Mouse (Mus musculus): ENCODE results near the gene 4930558K02Rik.

The 4930558K02Rik gene

DNA sequence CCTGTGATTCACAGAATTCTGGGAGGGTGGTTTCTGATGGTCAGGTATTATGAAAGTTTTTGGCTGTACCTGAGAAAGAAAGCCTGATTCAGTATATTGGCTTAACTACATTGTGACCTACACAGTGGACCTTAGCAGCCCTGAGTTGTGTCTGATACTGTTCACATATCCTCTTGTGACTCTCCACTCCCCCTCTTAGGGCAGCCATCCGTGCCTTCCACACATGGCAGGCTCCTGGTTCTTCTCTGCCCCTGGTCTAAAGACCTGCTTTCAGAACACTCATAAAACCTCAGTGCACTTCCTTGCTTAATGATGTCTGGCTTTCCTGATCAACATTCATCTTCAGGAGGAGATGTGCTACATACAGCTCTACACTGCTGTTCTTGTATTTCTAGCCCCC is 26.8 kb downstream of the 4930558K02Rik start:
- DNase-seq (ENCODE audit: low read depth, low spot score) = no peak

DNA sequence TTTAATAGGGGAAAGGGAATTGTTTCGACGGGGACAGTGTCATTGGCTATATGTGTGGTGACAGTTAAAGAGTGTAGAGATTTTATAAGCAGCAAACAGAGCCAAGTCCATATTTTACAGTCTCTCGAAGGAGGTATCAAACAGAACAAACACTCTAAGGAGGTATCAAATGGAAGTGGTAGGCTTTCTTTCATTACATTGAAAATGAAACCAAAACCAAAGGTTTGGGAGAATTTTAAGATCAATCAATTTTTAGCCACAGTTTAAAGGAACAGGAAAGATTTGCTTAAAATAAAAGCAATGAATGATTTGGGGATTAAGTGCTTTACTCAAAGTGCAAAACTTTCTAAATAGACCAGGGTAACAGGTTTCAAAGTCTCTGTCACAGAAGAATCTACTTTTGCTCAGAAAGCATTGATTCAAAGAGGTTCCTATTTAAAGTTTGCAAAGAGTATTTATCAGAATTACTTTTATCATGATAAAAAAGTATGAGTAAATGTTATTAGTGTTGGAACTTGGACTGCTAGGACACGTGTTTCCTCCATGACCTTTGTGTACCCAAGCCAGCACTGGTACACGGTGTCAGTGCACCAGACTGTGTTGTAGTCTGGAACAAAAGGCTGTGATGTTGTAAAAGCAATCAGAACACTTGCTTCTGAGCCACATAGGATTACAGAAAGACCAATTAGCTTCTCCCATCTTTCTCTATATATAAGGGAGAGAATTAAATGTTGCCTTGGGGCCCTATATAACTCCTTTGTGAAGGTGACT is 28.2 kb downstream of the 4930558K02Rik start:
- DNase-seq (ENCODE audit: low read depth, low spot score) = no peak

DNA sequence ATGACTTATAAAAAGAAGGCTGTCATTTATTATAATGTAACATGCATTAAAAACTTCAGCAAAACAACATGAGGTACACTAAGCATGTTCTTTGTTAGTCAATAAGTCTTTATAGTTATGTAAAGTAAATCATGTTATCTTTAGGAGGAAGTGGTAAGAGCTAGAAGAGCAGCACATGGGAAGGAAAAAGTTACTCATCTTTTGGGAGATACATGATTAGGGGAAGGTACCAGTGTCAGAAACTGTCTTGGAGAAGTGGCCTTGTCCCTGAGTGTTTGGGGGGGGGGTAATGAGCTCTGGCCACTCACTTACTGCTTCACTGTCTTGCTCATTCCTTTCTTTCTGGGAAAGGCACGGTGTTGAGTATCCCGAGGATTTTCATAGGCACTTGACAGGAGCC is 37.4 kb downstream of the 4930558K02Rik start:
- DNase-seq (ENCODE audit: low read depth, low spot score) = no peak

DNA sequence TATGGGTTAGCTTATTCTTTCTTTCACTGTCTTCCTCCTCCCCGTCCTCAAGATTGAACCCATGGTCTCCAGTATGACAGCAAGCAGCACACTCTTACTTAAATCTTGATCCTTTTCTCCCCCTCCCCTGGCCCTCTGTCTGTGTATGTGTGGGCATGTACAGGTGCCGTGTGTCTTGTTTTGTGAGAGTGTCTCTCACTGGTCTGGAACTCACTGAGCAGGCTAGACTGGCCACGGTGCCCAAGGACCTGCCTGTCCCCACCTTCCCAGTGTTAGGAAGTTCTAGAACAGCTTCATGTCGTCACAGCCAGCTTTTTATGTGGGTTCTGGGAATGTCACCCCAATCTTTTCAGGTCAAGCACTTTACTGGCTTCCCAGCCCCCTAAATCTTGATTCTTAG is 47.1 kb downstream of the 4930558K02Rik start:
- no peak for DNase-seq (ENCODE audit: low read depth, low spot score)

DNA sequence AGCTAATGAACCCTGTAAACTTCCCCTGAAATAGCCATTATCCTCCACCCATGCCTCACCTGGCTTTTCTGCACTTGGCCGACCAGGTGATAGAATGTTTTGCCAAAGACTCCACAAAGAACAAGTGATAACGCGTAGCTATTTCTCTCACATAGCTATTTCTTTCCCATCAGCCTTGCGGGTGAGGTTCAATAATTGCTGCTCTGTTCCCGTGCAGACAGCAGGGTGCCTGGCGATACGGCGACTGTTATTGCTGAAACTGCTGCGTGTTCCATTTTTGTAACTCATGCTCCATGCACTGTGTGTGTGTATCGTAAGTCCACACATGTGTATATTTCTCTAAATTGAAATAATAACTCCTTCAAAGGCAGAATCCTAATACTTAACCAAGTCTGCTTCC is 47.6 kb downstream of the 4930558K02Rik start:
- DNase-seq (ENCODE audit: low read depth, low spot score) = no peak

DNA sequence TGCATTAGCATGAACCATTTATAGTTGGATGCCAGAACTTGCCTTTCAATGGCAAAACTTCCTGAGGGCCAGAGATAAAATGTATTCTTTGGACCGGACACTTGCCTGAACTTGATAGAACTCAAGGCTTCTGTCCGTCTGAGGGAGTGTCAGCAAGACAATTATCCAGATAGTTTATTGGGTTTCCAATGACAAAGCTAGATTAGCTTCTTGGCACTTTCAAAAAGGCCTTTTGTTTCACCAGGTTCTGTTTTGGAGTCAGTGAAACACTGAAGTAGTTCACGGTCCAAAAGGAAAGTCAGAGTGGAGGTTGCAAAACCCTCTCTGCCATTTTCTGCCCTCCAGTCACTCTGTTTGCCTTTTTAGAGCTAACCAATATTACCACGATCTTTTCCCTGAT is 48.1 kb downstream of the 4930558K02Rik start:
- DNase-seq (ENCODE audit: low read depth, low spot score) = no peak

DNA sequence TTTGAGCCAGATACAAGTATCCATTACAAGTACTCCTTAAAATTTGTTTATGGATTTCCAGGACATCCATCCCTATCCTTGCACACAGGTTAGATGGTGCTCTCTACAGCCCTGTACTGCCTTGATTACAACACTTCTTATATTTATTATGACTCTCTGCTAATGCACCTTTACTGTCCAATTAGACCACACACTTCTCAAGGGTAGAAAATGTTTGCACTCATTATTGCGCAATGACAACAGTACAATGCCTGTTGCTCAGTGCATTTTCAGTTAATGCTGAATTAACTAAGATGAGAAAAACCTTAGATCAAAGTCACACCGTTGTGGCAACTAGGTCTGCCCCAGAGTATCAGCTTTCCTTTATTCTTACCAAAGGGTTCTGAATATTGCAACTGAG is 51.5 kb downstream of the 4930558K02Rik start:
- no peak for DNase-seq (ENCODE audit: low read depth, low spot score)

DNA sequence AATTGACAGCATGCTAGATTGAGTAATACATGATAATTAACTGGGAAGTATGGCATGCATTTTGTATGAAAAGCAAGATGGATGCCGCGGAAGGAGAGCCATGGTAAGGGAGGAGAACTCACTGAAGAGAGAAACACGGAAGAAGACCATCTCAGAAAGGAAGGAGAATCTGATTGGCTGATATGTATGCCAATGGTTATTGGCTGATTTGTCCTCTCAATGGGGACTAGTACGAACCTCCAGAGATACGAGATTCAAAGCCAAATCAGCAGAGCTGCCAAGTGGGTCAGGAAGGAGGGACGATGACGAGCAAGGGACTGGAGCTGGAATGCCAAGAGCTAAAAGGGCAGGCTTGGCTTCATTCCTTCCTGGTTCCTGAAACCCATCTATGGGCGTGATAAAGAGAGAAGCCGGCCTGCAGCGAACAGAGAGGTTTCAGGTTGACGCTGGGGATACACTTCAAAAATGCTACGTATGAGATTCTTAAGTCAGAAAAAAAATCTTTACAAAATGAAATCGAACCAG is 54.1 kb downstream of the 4930558K02Rik start:
- DNase-seq (ENCODE audit: low read depth, low spot score) = no peak

DNA sequence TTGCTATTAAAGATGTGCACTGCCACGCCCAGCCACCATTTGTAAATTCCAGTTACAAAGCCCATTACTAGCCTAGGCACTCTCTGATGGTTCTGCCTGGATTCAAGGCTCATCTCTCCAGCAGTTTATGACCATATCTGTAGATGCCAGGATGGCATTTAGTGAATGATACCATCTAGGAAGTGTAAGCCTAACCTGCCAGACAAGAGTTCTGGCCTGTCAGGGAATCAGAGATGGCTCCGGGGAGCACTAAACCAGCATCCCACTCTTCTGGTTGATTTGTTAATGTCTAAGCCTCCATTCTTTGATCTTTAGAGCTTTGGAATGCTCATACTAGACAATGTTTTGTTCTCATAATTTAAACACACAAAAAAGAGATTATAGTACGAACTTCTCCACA is 55.1 kb downstream of the 4930558K02Rik start:
- DNase-seq (ENCODE audit: low read depth, low spot score) = no peak

DNA sequence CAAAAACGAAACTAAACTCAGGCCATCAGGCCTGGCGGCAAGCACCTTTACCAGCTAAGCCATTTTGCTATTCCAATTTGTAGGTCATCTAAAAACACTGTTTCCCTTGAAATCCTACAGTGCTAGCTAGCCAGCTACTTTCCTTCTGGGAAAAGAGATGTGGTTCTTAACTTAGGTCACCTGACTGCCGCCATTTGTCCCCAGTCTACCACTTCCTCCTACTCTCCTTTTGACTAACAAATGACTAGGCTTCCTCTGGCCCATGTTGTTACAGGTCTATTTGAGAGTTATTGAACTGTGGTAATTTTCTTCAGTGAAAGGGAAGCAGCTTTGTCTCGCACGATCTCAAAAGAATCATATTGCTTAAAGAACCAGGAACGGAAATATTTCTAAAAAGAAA is 57.5 kb downstream of the 4930558K02Rik start:
- no peak for DNase-seq (ENCODE audit: low read depth, low spot score)

DNA sequence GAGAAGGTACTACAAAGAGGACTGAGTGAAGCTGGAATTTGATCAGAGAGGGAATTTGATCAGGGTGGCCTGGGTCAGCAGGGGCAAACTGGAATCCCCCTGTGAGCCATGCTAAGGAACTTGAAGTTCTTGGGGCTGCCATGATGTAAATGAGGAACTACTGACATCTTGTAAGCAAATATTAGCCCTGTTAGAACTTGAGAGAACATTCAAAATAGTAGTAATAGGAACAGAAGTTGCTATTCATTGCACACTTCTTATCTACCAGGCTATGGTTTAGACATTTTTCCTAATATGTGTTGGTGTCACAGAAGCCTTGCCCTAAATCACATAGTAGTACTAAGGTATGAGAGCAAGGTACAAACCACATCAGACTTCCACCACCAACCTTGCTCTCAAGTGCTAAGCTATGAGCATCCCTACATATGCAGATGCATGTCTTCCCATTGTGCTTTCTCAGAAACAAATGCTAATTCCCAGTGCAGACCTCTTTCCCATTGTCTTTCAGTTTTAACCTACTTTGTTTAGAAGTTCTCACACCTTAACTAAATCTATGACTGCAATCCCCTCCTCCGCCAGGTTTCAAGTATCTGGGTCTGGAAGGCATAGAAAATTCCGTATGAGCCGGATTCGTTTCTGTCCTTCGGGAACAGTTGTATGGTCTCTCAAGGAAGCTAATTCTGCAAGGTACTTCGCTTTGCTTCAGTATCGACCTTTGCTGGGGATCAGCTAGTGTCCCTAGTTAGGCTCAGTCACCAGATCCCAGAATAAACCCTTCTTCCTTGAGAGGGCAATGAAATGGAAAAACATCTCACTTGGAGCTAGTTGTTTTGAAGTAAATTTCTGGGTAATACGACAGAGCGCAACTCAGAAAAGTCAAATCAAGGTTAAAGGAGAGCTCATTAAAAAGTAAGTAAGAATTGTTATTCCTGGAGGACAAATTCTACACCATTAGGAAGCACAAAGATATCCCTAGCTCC is 58.7 kb downstream of the 4930558K02Rik start:
- no peak for DNase-seq (ENCODE audit: low read depth, low spot score)

DNA sequence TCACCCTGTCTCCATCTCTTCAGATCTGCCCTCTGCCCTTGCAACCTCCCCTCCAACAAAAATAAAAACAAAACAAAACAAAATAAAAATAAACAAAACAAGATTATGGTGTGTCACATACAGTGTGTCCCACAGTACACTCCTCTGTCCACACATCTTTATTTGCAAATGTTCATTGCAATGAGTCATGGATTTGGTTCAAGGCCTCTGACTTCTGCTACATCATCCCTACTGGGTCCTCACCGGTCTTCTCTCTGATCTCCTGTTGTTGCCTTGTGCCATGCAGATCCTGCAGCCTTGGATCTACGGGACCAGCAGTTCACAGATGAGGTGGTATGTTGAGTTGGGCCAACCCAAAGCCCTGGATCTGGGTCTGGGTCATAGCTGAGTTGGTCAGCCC is 59.8 kb downstream of the 4930558K02Rik start:
- no peak for DNase-seq (ENCODE audit: low read depth, low spot score)

DNA sequence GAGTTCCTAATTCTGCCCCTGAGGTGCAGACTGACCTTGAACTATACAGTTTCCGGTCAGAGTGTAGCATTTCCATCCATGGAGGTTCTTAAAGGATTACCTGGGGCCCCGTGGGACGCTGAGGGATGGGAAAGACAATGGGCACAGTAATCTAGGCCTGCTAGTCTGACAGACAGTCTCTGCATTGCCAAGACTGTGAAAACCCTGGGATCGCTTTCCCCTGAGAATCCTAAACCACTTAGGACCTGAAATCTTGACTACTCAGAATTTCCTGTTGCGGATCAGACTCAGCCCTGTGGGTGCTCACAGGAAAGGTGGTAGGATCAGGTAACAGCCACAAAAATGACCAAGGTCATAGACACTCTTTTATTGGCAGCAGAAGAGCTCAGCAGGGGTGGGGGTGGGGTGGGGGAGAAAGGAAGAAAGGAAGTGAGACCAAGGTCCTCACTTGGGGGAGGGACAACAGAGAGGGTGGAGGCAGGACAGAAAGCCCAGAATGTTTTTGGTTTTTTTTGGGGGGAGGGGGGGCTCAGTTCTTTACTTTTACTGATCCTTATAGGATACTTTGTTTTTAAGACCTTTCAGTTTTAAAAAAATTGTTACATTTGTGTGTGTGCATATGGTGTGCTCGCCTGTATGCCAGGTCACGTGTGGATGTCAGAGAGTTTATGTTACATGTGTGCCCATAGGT is 60.6 kb downstream of the 4930558K02Rik start:
- DNase-seq (ENCODE audit: low read depth, low spot score) = no peak

DNA sequence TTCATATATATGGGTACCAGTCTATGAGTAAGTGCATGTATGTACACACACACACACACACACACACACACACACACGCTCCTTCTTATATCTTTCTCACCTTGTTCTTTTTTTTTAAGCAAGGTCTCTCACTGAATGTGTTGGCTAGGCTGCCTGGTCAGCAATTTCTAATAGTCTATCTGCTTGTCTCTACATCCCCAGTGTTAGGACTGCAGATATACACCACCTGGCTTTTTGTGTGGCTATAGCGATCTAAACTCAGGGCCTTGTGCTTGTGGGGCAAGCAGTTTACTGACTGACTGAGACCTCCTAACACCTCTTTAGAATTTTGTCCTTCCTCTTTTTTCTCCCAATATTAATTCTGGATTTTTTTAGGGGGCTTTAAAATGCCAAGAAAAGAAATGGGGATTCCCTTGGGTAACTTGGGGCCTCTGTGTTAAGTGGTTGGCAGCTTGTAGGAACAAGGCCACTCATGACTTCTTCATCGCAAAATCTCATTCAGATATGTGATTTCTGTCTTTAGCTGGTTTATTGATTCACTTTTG is 61.4 kb downstream of the 4930558K02Rik start:
- no peak for DNase-seq (ENCODE audit: low read depth, low spot score)

DNA sequence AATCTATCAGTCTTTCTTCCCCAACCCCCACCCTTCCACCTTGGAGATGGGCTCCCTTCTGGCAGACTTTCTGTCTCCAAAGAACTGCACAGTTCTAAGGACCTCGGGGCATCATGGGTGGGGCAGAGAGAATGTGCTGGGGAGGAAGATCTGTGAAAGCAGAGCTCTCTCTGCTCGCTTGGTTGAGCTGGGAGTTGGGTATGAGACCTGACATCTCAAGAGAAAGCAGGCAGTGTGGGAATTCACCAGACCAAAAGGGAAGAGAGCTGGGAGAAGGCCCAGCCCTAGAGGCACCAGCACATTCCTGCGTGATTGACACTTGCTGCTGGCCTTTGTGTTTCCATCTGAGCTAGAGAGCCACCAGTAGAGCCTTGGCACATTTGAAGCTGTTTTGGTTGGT is 63.4 kb downstream of the 4930558K02Rik start:
- no peak for DNase-seq (ENCODE audit: low read depth, low spot score)

DNA sequence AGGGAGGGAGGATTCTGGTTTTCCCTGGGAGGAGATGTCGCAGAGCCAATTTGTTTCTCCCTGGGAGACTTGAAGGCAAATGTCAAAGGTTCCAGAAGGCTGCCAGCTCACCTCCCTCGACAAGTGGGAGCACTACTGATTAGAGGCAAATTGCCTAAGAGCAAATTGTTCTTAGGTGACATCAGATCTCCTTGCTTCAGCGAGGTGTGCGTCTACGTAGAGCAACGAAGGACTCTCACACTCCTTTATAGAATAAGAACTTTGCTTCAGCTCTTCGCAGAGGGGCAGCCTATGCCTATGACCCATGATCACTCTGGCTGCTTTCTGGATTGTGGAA is 65.8 kb downstream of the 4930558K02Rik start:
- DNase-seq (ENCODE audit: low read depth, low spot score) = no peak

DNA sequence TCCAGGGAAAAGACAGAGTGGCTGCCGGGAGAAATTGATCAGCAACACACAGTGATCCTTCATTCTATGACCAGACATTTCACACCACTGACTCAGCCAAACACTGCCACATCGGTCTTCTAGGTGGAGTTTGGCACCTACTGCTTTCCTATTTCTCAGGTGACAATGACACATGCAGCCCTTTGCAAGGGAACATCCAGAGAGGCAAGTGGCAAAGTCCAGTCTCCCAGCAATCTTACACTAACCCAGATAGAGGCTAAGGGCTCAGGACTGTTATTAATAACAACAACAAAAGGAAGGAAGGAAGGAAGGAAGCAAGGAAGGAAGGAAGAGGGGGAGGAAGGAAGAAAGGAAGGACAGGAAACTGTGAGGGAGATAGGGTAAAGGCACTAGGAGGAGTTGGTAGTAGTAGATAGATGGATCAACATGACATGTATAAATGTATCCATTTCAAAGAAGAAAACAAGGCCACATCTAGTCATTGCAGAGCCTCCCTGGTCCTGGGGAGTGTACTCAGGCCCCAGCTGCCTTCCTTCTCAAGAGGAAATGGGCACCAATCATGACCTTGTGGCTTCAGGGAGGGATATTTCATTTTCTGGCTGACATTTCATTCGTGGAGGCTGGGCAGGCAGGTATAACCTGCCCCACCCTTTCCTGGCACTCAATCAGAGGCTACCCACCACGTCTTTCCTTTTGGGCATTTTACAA is 66.3 kb downstream of the 4930558K02Rik start:
- DNase-seq (ENCODE audit: low read depth, low spot score) = no peak

DNA sequence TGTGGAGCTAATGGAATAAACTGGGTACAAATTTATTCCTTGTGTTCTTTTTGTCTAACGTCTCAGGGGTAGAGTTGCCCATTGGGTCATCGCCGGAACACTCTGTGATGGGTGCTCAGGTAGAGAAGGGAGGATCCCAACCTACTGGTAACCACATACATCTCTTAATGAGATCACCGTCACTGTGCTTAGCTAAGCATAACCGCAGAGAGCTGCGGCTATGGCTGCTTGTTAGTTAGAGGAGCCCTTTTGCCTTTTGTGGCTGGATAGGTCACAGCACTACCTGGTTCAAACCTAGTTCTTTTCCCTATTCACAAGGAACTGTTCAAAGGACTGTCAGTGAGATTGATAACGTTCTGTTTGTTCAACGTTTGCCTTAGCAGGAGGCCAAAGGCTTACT is 70.4 kb downstream of the 4930558K02Rik start:
- DNase-seq (ENCODE audit: low read depth, low spot score) = no peak

DNA sequence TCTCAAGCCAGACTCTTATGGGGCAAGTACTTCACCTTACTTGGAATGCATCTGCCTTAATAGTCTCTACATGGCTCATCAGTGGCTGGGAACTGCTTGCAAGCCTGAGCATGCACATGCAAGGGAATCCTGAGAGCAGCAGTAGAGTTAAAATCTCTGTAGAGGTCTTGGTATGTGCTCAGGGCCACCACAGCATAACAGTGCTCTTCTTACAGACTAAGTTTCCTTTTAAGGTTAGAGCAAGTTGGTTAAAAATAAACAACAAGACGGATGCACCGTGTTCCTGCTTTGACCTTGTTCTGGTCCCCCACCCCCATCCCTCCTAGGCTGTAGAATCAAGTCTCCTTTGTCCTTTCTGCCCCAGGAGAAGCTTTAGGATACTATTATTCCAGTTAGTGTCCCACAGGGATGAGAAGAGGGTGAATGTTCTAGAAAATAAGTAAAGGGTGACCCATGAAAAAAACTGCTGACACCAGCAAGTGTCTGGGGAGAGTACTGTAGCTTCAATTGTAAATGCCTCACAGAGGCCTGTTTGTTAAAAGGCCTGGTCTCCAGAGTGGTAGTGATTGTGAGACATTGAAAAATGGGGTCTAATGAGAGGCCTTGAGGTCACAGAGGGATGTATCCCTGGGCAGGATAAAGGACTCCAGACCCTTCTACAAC is 71.5 kb downstream of the 4930558K02Rik start:
- DNase-seq (ENCODE audit: low read depth, low spot score) = no peak

DNA sequence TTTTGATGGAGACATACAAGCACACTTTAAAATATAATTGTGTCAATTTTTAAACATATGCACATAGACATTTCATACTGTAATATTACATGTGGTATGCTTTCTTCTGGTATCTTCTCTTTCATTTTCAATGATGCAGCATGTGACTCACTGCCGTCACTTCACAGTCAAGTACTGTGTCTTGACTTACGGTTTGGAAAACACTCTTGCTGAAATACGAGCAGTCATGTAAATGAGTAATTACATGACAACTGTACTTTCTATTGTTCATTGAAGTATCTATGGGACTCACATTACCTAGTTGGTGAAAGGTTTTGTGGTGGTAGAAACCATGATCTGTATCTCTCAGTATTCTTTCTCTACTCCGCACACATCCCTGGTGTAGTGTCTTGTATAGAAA is 72.3 kb downstream of the 4930558K02Rik start:
- no peak for DNase-seq (ENCODE audit: low read depth, low spot score)

All from mesoderm, embryonic 11.5 days (tissue).